Mouse (Mus musculus): Measurements from ENCODE around the gene Klf3. TPM values are rescaled to one million over a fixed set of nuclear protein-coding genes. Genes with fewer than 3 reads are reported as not detected.

Gene Klf3
- total RNA-seq (2021): 10 to 100 TPM; 77.3 to 79.8 TPM
- long read RNA-seq, experiment 1, full-length matches to known transcripts: 12 of 42 reads
- long read RNA-seq, experiment 1, partial matches to known transcripts: 2 of 42 reads
- long read RNA-seq, experiment 1, other reads (novel, unspliced or antisense): 28 of 42 reads
- long read RNA-seq, experiment 2, full-length matches to known transcripts: 10 of 20 reads
- long read RNA-seq, experiment 2, partial matches to known transcripts: 3 of 20 reads
- long read RNA-seq, experiment 2, other reads (novel, unspliced or antisense): 7 of 20 reads

GRCm38 (mm10) chr5:64802795-64803719 lies at the start of gene Klf3:
Gene Klf3 (plus strand): TSS chr5:64803388.
- peak; percentile 97 for DNase-seq

- DNase-seq: no peak
These were observed 40.9 kb upstream of the Klf3 start for GRCm38 (mm10) chr5:64762295-64762694.

- no peak for DNase-seq
These were observed 38.7 kb upstream of the Klf3 start for GRCm38 (mm10) chr5:64764452-64764851.

- DNase-seq: no peak
These were observed 37.4 kb upstream of the Klf3 start for GRCm38 (mm10) chr5:64765765-64766164.

- DNase-seq: no peak
These were observed 36.6 kb upstream of the Klf3 start for GRCm38 (mm10) chr5:64766626-64767025.

- no peak for DNase-seq
These were observed 31.6 kb upstream of the Klf3 start for GRCm38 (mm10) chr5:64771619-64772018.

- no peak for DNase-seq
These were observed 25.0 kb upstream of the Klf3 start for GRCm38 (mm10) chr5:64778211-64778610.

GRCm38 (mm10) chr5:64779285-64779684 lies 23.9 kb upstream of the Klf3 start:
- no peak for DNase-seq

GRCm38 (mm10) chr5:64780778-64781177 lies 22.4 kb upstream of the Klf3 start:
- no peak for DNase-seq

GRCm38 (mm10) chr5:64788175-64788574 lies 15.0 kb upstream of the Klf3 start:
- no peak for DNase-seq

- no peak for DNase-seq
These were observed 5.0 kb upstream of the Klf3 start for GRCm38 (mm10) chr5:64798209-64798608.

GRCm38 (mm10) chr5:64801545-64801944 lies 1.6 kb upstream of the Klf3 start:
- no peak for DNase-seq

- DNase-seq: no peak
These were observed 1.0 kb upstream of the Klf3 start for GRCm38 (mm10) chr5:64802143-64802542.

GRCm38 (mm10) chr5:64803720-64804462 lies 703 bp downstream of the Klf3 start:
- DNase-seq: peak; percentile 66

GRCm38 (mm10) chr5:64805131-64805872 lies 2.1 kb downstream of the Klf3 start:
- no peak for DNase-seq

GRCm38 (mm10) chr5:64805873-64806505 lies 2.8 kb downstream of the Klf3 start:
- peak; percentile 82 for DNase-seq

- no peak for DNase-seq
These were observed 3.4 kb downstream of the Klf3 start for GRCm38 (mm10) chr5:64806600-64806999.

- DNase-seq: no peak
These were observed 4.0 kb downstream of the Klf3 start for GRCm38 (mm10) chr5:64807159-64807558.

GRCm38 (mm10) chr5:64807603-64808002 lies 4.4 kb downstream of the Klf3 start:
- no peak for DNase-seq

GRCm38 (mm10) chr5:64808106-64809010 lies 5.2 kb downstream of the Klf3 start:
- DNase-seq: no peak

Measured in adrenal gland, postnatal 10 days (tissue).